Mouse (Mus musculus): ENCODE measurements around the gene Dtd1.

- no peak for TF ChIP-seq GATA1 (IDR thresholded peaks at IDR 0.05; ENCODE audit: borderline replicate concordance, low read length)
- no peak for TF ChIP-seq FLI1 (IDR thresholded peaks at IDR 0.05; ENCODE audit: low read length)
Measured at GRCm38 (mm10) chr2:144550529-144550928, 49.2 kb upstream of the Dtd1 start, which contains the start of gene Rbbp9.
